Mouse (Mus musculus) cerebellum, postnatal 10 days (tissue): Measurements from ENCODE around the gene Mkrn3.

Experiments used
- DNase-seq, 2 experiments: peaks; one replicate each; pipeline ENCODE4 v3.0.0; 2021; ENCODE audit warnings: mixed read lengths in 2 of 2

Mkrn3 gene

DNA sequence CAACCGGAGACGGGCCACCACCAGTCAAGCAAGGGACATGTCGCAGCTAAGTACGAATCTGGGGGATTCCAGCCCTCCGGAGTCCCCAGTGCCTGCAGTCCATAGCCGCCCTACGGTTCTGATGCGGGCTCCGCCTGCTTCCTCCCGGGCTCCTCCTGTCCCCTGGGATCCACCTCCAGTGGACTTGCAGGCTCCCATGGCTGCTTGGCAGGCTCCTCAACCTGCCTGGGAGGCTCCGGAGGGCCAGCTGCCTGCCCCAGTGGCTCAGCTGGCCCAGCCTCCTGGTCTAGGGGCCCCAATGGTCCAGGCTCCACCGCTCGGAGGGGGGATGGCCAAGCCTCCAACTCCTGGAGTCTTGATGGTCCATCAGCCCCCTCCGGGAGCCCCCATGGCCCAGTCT lies 42.6 kb downstream of the Mkrn3 start:
- DNase-seq = no peak

DNA sequence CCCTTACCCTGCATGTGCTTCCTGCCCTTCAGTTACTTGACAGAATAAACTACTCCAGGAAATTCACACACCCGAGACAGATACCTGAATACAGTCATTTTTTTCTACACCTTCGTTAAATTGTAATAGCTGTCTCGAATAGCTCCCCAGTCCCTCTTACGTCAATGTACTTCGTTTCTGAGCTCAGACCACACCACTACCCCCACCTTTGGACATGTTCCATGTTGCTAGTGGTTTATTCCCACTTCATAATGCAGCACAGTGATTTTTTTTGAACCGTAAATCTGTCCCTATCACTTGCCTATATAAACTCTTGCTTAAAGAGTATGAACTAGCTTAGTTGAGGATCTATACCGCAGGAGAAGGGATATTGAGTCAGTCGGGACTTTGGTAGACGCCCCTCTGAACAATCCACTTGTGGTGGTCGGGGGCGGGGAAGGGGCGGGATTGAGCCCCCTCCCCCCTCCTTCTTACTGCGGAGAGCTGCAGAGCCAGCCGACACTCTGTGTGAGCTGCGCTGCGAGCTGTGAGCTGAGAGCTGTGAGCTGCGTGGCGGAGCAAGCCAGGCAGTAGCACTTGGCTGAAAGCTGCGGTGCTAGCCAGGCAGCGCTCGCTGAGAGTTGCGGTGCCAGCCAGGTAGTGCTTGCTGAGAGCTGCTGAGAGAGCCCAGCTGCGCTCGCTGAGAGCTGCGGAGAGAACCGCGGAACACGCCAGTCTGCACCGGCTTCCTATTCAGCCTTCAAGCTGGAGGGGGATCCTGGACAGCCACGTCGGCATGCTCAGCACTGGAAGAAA lies 43.2 kb downstream of the Mkrn3 start, which contains the start of gene Magel2:
Magel2 (plus strand) TSS at position 501 of the 795 bp plus-strand sequence.
- peak; percentile 72 to 77 for DNase-seq

DNA sequence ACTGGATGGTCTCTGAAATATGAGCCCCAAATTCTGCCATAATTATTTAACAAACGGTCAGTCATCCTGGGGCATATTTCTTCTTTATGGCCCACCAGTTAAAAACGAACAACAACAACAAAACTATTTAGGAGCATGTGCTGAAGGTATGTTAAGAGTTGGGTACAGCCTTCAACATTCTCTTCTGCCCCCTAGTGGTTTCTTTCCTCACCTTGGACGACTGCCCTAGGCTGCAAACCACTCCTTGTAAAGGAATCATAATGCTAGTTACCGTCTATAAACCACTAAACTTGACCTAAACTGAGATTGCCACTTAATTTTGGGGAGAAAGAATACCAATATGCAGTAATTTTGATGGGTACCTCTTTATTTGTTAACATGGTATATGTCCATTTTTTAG lies 44.3 kb downstream of the Mkrn3 start:
- DNase-seq = peak; percentile 59 to 76
